ENCODE assay signal across 29 mouse cellular contexts in genomic region chr10:126102876-126103275, GRCm38 (mm10).
A peak's percentile ranks its signal among the peaks of the same experiment; 100 is the strongest.
DNase-seq lines count a peak whose midpoint lies in the region; ATAC-seq and TF ChIP-seq lines count a peak whose summit lies in the region.
"Had no signal": no experiment of that assay in that cellular context is flagged by ENCODE, and none has a peak within 500 bp of the region (broad histone marks: within the 10 kb centered on the region; RNA-seq: fewer than 3 reads in every experiment).

No protein-coding gene starts in this region.

- H3K36me3 ChIP-seq in embryonic facial prominence, embryonic 14.5 days (ENCODE audit: control insufficient read depth, insufficient read depth, low read length), result no peaks in the 10 kb centered on the region
- H3K36me3 ChIP-seq in embryonic facial prominence, embryonic 10.5 days (replicated peaks), result no peaks in the 10 kb centered on the region
- no peaks in the 10 kb centered on the region for H3K36me3 ChIP-seq in heart, adult 2 months (ENCODE audit: control insufficient read depth, insufficient read depth, low read length)
- H3K36me3 ChIP-seq: embryonic facial prominence, embryonic 12.5 days; G1E; heart, embryonic 13.5 days; hindbrain, embryonic 12.5 days; limb, embryonic 15.5 days; liver, embryonic 13.5 days; neural tube, embryonic 15.5 days had no signal

- H3K4me1 ChIP-seq in embryonic facial prominence, embryonic 14.5 days (ENCODE audit: control insufficient read depth, insufficient read depth, low read length), result no peaks in the 10 kb centered on the region
- H3K4me1 ChIP-seq in embryonic facial prominence, embryonic 10.5 days, result no peaks in the 10 kb centered on the region
- no peaks in the 10 kb centered on the region for H3K4me1 ChIP-seq in heart, adult 2 months (ENCODE audit: control insufficient read depth, insufficient read depth, low read length)
- H3K4me1 ChIP-seq: embryonic facial prominence, embryonic 12.5 days; heart, embryonic 13.5 days; hindbrain, embryonic 12.5 days; limb, embryonic 15.5 days; liver, embryonic 13.5 days; neural tube, embryonic 15.5 days had no signal

- no peak for TF ChIP-seq POLR2A in heart, adult 2 months (IDR thresholded peaks at IDR 0.05; ENCODE audit: insufficient read depth, low read depth, low read length)

- no peak overlapping the region for H3K4me3 ChIP-seq in embryonic facial prominence, embryonic 14.5 days (ENCODE audit: low read depth, low read length)
- H3K4me3 ChIP-seq in embryonic facial prominence, embryonic 10.5 days, result no peak overlapping the region
- no peak overlapping the region for H3K4me3 ChIP-seq in heart, adult 2 months
- H3K4me3 ChIP-seq: embryonic facial prominence, embryonic 12.5 days; heart, embryonic 13.5 days; hindbrain, embryonic 12.5 days; left cerebral cortex, adult 2 months; limb, embryonic 15.5 days; liver, embryonic 13.5 days; neural tube, embryonic 15.5 days had no signal

- H3K9me3 ChIP-seq in embryonic facial prominence, embryonic 14.5 days (ENCODE audit: control insufficient read depth, low read length), result no peaks in the 10 kb centered on the region
- H3K9me3 ChIP-seq in embryonic facial prominence, embryonic 10.5 days, result no peaks in the 10 kb centered on the region
- H3K9me3 ChIP-seq: embryonic facial prominence, embryonic 12.5 days; heart, embryonic 13.5 days; hindbrain, embryonic 12.5 days; limb, embryonic 15.5 days; neural tube, embryonic 15.5 days had no signal

- no peaks in the 10 kb centered on the region for H3K79me2 ChIP-seq in heart, adult 2 months (replicated peaks; ENCODE audit: control insufficient read depth, insufficient read depth, low read length)

- peak; percentile 23 for DNase-seq in embryonic facial prominence, embryonic 14.5 days (ENCODE audit: low spot score)
- no peak for DNase-seq in embryonic facial prominence, embryonic 10.5 days (ENCODE audit: low spot score)
- peak; percentile 14 for DNase-seq in heart, adult 8-10 months (ENCODE audit: low spot score)
- no peak for DNase-seq in heart, adult 2 months
- DNase-seq in ZHBTc4 (ENCODE audit: low read depth, low spot score), result peak; percentile 5
- peak; percentile 59 for DNase-seq in skeletal muscle tissue, adult 2 months (ENCODE audit: low read depth, low spot score)
- no peak for DNase-seq in spleen, postnatal 10 days (ENCODE audit: low spot score in 2 of 2)
- DNase-seq: adrenal gland, postnatal 14 days; cerebellum, adult 11 months; cerebellum, adult 9-10 months; cerebellum, postnatal 36 days; forebrain, postnatal 0 days; heart, postnatal 14 days; kidney, adult 9 months; kidney, postnatal 14 days; liver, embryonic 13.5 days; lung, postnatal 10 days; midbrain, embryonic 14.5 days; retina, postnatal 1 day; right cerebral cortex, postnatal 14 days; thymus, postnatal 14 days had no signal

- H3K27ac ChIP-seq in embryonic facial prominence, embryonic 14.5 days (replicated peaks; ENCODE audit: low read depth, low read length), result no peak overlapping the region
- H3K27ac ChIP-seq in embryonic facial prominence, embryonic 10.5 days (replicated peaks), result no peak overlapping the region
- H3K27ac ChIP-seq in heart, adult 2 months, result no peak overlapping the region
- H3K27ac ChIP-seq: embryonic facial prominence, embryonic 12.5 days; heart, embryonic 13.5 days; hindbrain, embryonic 12.5 days; left cerebral cortex, adult 2 months; limb, embryonic 15.5 days; liver, embryonic 13.5 days; neural tube, embryonic 15.5 days had no signal

- intact Hi-C loops in heart, adult 2 months (cut with DNase I), result no loop called here

- TF ChIP-seq EP300 in heart, adult 2 months (IDR thresholded peaks at IDR 0.05; ENCODE audit: insufficient read depth, low read depth, low read length), result no peak

- ATAC-seq in embryonic facial prominence, embryonic 14.5 days (ENCODE audit: low read depth), result no peak
- ATAC-seq: forebrain, postnatal 0 days; intestine, postnatal 0 days had no signal

- TF ChIP-seq CTCF in heart, adult 2 months (IDR thresholded peaks at IDR 0.05), result no peak

- H3K27me3 ChIP-seq in embryonic facial prominence, embryonic 14.5 days (replicated peaks; ENCODE audit: control insufficient read depth, insufficient read depth, low read length), result no peaks in the 10 kb centered on the region
- H3K27me3 ChIP-seq in embryonic facial prominence, embryonic 10.5 days (replicated peaks; ENCODE audit: low read depth, poor library complexity, severe bottlenecking), result no peaks in the 10 kb centered on the region
- no peaks in the 10 kb centered on the region for H3K27me3 ChIP-seq in heart, adult 2 months (ENCODE audit: control insufficient read depth, insufficient read depth, low read length)
- H3K27me3 ChIP-seq: embryonic facial prominence, embryonic 12.5 days; heart, embryonic 13.5 days; hindbrain, embryonic 12.5 days; limb, embryonic 15.5 days; liver, embryonic 13.5 days; neural tube, embryonic 15.5 days had no signal

- H3K4me2 ChIP-seq in embryonic facial prominence, embryonic 14.5 days (ENCODE audit: low read depth, low read length), result no peak overlapping the region
- H3K4me2 ChIP-seq: embryonic facial prominence, embryonic 12.5 days; heart, embryonic 13.5 days; hindbrain, embryonic 12.5 days; limb, embryonic 15.5 days; liver, embryonic 13.5 days; neural tube, embryonic 15.5 days had no signal

- WGBS in embryonic facial prominence, embryonic 14.5 days, result 74% methylated on average over 15 of the region's 15 CpGs
- 91% methylated on average over 15 of the region's 15 CpGs for WGBS in embryonic facial prominence, embryonic 10.5 days
- 76% methylated on average over 15 of the region's 15 CpGs for WGBS in heart, adult 2 months

- no peak overlapping the region for H3K9ac ChIP-seq in embryonic facial prominence, embryonic 14.5 days (ENCODE audit: low read depth, low read length)
- H3K9ac ChIP-seq in heart, adult 2 months (ENCODE audit: low read depth, low read length), result no peak overlapping the region
- H3K9ac ChIP-seq: embryonic facial prominence, embryonic 12.5 days; forebrain, postnatal 0 days; heart, embryonic 13.5 days; hindbrain, embryonic 12.5 days; limb, embryonic 15.5 days; liver, embryonic 13.5 days; neural tube, embryonic 15.5 days had no signal

Comparison
In these comparisons a context has a peak if more than half of its experiments do, and no peak if none do; other contexts are left out.
1. DNase-seq: peak in embryonic facial prominence, embryonic 14.5 days (single experiment), heart, adult 8-10 months (single experiment), ZHBTc4 (single experiment) and skeletal muscle tissue, adult 2 months (single experiment); none in embryonic facial prominence, embryonic 10.5 days (single experiment), heart, adult 2 months (0 of 2) and spleen, postnatal 10 days (0 of 2).